Mouse (Mus musculus): ENCODE data around the gene Atp6ap1l.

Gene Atp6ap1l

DNA sequence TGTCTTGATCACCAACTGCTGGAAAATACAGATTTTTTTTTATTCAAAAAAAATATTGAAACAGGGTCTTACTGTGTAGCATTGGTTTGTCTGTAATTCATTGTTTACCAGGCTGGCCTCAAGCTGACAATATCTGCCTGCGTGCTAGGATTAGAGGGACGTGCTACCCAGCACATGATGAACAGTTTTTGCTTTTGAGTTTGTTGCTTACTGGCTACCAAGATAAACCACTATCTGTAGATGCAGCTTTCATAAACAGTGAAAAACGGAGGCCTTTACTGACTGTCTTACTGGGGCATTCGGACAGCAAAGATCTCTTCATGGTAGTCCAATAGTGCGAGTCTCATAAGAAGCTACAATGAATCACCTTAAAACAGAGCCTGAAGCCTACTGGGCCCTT lies 15.0 kb downstream of the Atp6ap1l start:
- in situ Hi-C loops (cut with MboI, MseI): no loop called here

DNA sequence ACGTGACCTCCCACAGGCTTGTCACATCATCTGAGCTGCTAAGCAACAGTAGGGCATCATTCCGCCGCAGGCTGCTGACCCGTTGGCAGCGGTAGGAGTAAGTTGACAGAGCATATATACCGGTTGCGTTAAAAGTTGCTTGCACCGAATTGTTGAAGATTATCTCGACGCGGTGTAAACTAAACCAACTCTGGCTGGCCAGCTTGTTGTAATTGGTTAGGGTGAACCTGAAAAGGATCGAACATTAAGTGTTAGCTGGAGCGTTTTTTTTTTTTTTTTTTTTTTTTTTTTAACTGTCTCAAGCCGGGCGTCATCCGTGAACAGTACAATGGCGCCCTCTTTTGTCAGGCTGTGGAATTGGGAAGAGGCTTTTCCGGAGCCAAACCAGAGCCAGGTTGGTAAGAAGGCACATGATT lies 18.6 kb downstream of the Atp6ap1l start:
- in situ Hi-C loops (cut with MboI, MseI): no loop called here

DNA sequence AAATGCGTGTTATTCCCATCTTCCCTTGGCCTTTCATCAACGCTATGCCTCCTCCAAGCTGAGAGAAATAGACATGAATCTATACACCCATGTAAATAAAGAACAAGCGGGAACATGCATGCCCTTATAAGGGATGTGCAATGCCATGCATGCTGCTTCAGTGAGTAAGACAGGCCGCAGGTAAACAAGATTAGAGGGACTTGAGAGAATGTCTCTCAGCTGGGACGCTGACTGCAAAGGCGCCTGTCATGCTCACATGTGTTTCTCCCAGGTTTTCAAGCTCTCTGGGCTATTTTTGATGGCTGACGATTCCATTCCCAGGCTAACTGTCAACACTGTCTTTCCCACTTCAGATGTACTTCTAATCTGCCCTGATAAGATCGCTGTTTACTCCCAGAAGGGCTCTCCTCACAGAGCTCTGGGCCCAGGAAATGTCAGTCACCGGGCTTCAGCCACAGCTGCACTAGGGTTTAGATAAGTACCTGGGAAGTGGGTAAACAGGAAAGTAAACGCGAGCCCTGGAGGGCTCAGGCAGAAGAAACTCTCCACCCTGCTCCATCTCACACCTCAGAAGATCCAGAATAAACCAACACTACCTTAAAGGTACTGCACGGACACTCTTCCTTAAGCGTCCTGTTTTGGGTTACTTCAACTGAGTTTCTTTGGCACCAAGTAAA lies 19.2 kb downstream of the Atp6ap1l start:
- in situ Hi-C loops (cut with MboI, MseI): no loop called here

DNA sequence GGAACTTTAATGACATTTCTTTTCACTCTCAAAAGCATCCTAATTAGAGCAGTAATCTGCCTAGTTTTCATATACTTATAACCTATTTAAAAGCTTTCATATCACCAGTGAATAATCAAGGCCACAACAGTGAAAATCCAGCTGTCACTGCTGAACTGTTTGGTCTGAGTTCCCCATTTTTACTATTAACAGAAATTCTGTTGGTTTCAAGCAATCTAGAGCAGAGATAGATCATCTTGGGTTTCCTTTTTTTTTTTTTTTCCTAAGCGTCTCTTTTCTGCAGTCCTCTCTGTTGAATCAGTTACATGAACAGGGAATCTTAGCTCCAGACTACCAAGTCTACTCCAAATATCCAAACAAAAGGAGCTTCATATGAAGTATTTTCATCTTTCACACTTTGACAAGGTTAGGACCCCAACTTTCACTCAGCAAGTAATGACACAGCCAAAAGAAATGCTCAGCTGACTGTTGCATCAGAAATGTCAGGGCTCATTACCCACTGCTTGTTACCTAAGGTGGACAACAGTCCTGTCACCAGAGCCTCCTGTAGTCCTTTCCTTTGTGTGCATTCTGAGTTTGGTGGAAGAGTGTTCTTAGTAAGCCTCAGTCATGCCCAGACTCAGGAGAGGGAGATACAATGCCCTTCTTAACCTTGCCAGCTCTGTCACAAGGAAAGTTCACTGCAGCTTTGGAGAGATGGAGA lies 23.3 kb downstream of the Atp6ap1l start:
- in situ Hi-C loops (cut with MboI, MseI): no loop called here

DNA sequence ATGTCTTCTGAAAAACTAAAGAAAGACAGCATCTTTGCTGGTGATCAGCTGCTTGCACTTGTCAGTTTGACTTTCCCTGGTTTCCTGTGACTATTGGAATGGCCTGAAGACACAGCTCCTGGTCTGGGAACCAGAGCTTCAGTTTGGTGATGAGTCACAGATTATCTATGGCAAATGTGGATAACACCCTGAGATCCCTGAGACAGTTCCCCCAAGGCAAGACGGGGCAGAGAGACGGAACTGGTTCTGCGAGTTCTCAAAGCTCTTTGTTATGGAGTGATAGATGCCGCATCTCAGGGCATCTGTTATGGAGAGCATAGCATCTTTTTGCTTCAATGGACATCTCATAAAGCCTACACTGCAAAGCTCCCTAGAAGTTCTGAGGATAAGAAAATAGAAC lies 33.6 kb downstream of the Atp6ap1l start:
- in situ Hi-C loops (cut with MboI, MseI): no loop called here

DNA sequence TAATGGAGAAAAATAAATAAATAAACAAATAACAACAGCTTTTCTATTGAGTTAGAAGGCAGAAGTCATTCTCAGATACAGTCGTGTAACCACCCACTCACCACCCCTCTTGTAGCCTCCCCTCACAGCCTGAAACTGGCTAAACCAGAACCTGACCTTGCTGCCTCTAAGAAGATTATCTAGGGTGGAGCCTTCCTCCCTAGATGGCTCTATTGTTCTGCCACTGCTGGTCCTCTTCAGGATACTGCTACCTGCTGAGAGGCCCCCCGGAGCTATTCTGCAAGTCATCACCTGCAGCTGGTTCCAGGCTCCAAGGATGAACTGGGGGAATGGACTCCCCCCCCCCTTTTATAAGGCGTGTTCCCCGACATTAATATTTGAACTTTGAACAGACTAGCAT lies 36.0 kb downstream of the Atp6ap1l start:
- in situ Hi-C loops (cut with MboI, MseI): no loop called here

DNA sequence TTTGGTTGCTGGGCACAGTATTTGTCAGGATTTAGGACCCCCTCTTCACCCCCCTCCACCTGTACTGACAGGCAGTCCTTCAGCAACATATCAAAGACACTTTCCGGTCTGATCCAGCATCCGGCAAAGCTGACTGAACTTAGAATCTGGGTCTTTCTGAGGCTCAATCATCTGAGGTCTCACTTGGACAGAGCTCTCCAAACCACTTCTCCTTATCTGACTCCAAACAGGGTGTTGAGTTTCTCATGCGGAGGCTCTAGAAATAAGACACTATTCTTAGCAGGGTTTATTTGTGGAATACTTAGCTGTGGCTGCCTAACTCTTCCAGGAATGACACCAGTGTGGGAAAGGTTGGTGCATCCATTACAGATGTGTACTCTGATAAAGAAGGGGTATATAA lies 43.0 kb downstream of the Atp6ap1l start:
- in situ Hi-C loops (cut with MboI, MseI): no loop called here

DNA sequence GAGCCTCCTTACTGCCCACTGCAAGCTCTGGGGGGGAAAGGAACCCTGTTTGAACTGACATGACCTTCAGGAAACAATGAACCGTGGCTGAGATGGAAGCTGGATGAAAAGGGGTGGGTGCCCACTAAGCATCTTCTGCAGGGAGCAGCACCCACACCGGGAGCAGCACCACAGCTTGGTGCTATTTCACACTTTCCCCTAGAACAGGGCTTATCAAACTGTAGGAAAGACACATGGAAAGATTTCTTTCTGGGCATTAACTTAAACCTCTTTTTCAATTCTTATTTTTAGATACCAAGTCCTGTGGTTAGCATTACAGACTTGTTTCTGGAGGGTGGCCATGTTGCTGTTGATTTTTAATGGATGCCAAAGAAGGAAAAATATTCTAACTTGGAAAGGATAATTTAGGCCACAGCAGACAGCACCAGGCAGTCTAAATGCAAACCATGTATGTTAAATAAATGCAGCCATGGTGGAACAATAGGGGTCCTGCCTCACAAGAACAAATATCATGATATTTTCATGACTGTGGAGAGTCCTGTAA lies 44.2 kb downstream of the Atp6ap1l start:
- in situ Hi-C loops (cut with MboI, MseI): no loop called here

DNA sequence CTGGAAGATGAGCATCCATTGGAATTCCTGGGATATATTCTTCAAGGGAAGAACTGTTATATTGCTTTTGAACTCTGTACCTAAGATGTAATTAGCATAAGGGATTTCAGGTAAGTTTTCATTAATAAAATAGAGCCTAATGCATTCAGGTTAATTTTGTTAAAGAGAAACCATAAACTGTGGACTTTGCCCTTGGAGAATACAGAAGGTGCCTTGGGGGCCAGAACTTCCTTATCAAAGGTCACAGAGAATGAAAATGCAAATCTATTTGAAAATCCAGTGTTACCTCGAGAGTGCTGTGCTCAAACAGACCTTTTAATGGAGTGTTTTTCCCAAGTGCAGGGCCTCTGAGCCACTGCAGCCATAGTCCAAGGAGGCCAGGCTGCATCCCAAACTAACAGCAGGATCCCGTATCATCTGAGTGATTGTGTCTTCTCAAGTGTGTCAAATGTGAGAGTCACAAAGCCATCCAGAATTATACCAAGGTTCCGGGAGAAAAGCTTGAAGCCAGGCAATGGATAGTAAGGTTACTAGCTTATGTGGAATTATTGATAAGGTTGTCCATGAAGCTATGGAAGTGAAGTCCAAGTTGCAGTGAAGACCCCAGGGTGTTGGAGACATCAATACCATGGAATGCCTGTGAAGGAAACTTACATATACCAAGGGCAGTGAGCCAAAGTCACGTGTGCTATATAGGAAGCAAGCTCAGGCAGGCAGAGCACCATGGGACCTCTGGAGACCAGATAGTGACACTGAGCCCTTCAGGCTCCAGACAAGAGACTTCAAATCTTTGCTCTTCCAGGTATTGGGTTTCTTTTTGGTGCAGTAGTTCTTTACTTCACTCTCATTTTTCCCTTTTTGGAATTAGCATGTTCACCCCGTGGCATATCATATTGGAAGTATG lies 52.2 kb downstream of the Atp6ap1l start:
- in situ Hi-C loops (cut with MboI, MseI): no loop called here

DNA sequence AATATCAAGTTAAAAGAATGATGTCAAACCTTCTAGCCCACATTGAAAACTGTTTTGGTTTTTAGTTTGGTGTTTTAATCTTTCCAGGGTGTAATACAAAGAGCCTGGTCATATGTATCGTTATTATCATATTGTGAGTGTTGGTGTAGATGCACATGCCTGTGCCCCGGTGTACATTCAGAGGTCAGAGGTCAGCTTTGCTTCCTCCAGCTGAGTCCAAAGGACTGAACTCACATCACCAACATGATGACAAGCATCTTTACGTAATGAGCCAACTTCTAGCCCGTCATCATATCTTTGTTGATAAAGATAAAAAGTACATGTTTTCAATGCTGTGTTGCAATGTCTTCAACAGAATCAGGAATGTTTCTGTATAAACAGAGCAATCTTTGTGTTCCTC lies 53.4 kb downstream of the Atp6ap1l start:
- in situ Hi-C loops (cut with MboI, MseI): no loop called here

DNA sequence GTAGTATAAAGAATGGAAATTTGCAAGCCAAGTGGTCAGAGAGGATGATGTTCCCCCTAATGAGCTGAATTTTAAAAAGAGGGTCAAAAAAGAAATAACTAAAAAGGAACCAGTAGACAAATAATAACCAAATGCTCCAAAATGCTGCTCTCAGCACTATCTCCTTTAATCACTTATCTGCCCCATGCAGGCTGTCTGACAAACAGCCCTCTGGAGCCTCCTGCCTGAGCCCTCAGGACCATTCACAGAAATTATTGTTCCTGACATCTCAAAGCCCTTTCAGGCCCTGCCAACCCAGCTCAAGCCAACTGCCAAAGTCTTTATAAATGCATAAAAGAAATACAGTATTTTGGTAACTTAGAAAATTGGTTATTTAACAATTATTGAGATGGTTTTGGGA lies 61.0 kb downstream of the Atp6ap1l start:
- in situ Hi-C loops (cut with MboI, MseI): loop anchor here (10.0 to 25.0 kb wide), 2 partner anchors 1057 to 1179 kb away; no protein-coding TSS in a partner anchor

DNA sequence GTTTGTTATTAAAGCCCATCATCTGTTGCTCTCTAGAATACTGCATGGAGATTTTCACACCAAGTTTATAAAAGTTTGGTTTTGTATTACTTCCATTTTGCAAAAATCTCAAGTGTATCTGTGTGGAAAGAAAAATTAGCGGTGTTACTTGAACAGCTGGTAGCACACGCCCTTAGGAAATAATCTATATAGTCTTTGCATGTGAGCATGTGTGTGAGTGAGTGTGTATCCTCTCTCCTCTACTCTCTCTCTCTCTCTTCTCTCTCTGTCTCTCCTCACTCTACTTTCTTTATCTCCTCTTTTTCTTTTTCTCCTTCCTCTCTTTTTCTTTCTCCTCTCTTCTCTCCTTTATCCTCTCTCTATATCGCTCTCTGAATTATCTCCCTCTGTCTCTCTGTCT lies 61.7 kb downstream of the Atp6ap1l start:
- in situ Hi-C loops (cut with MboI, MseI): loop anchor here (10.0 to 25.0 kb wide), 2 partner anchors 1056 to 1179 kb away; no protein-coding TSS in a partner anchor

DNA sequence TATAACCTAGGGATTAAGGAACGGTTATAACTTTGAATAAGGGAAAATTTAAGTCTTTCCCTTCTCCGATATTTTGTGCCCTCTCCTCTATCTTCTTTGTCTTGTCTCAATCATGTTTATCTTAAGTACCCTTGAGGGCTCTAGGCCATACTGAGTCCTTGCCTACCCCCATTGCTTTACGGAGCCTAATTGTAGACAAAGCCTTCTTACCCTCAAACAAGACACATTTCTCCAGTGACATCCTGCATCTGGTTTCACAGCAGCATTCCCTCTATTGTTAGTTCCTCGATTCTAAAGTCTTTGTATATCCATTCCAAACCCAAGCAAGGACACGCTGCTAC lies 64.0 kb downstream of the Atp6ap1l start:
- in situ Hi-C loops (cut with MboI, MseI): loop anchor here (10.0 to 25.0 kb wide), 2 partner anchors 1054 to 1176 kb away; no protein-coding TSS in a partner anchor

DNA sequence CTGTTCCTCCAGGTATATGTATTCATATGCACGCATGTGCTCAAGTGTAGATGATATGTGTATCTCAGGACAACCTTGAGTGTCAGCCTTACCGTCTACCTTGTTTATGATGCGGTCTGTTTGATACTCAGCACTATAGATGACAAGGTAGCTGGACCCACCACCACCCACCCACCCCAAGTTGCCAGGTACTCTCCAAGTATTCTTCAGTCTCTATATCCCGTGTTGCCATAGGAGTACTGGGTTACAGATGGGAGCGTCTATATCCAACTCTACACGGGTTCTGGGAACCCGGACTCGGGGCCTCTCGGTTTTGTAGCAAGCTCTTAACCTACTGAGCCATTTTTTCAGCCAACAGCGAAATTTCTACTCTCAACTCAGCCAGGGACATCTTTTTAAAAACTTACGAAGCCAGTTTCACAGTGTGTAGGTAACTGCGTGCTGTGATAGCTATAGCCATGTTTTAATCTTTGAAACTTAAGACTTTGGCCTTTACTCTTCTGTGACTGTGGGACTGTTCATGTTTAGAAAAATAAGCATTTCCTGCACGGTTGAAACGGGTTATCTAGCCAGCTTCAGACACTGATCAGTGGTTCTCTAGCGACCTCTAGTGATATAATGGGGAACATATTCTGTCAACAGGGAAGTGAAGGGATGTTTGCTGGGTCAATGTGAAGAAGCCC lies 64.5 kb downstream of the Atp6ap1l start:
- in situ Hi-C loops (cut with MboI, MseI): loop anchor here (10.0 to 25.0 kb wide), 2 partner anchors 1053 to 1176 kb away; no protein-coding TSS in a partner anchor

DNA sequence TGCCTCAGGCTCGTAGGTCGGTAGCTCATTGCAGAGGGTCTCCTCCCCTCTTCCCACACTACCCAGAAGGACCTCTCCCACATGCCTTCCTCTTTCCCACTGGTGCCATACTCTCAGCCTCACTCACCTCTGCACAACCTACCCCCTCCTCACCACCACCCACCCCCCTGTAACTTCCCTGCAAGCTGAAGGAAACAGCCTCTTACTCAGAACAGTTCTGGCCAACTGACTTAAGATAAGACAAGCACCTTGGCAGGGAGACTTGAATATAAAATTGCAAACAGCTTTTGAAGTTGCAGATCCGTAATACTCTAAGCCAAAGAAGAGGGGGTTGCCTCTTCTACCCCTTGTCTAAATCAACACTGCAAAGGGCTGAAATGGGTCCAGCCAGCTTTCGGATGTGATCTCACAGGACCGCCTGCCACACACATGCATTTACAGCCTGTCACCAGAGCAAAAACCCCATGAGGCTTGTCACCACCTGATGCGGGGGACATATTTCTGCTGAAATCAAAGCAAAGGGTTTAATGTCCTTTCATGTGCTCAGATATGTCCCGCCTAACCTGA lies 71.4 kb downstream of the Atp6ap1l start:
- in situ Hi-C loops (cut with MboI, MseI): loop anchor here (25.0 kb wide), 1 partner anchor 1046 kb away; no protein-coding TSS in a partner anchor
